Mouse (Mus musculus): ENCODE results near the gene Ldlr.

GRCm38 (mm10) chr9:21754003-21754402 lies 30.7 kb downstream of the Ldlr start:
- no peak for TF ChIP-seq CTCF (conservative IDR thresholded peaks at IDR 0.05; ENCODE audit: low read length)
- TF ChIP-seq NANOG (IDR thresholded peaks at IDR 0.05; ENCODE audit: borderline replicate concordance, low read length): no peak

Measured in E14TG2a.4 (cell line).